Mouse (Mus musculus) ES-E14 (cell line): Measurements from ENCODE around the gene Trim2.

ENCODE experiments used
- HCFC1 ChIP-seq: IDR thresholded peaks from 2 replicates; pipeline ENCODE4 v1.6.1; 2012; ENCODE audit warnings: low read length, inconsistent platforms, borderline replicate concordance; ENCODE audit not compliant: insufficient read depth
- MAFK ChIP-seq: IDR thresholded peaks from 2 replicates; pipeline ENCODE4 v1.6.1; 2014; ENCODE audit warnings: mild to moderate bottlenecking, low read depth, low read length, inconsistent platforms; ENCODE audit not compliant: insufficient read depth
- ZNF384 ChIP-seq: IDR thresholded peaks from 2 replicates; pipeline ENCODE4 v1.6.1; 2012; ENCODE audit warnings: low read depth, low read length, inconsistent platforms

- TF ChIP-seq HCFC1 (no peak), ZNF384 (no peak), MAFK (no peak)
Observed at GRCm38 (mm10) chr3:84254520-84254878, 52.2 kb downstream of the Trim2 start.
